Mouse (Mus musculus) cerebellum, postnatal 25 days (tissue): ENCODE data around the gene Mgll.

Experiments used
- DNase-seq, 2 experiments: peaks; one replicate each; pipeline ENCODE4 v3.0.0; 2021; ENCODE audit warnings: mixed read lengths in 2 of 2

Gene Mgll

DNA sequence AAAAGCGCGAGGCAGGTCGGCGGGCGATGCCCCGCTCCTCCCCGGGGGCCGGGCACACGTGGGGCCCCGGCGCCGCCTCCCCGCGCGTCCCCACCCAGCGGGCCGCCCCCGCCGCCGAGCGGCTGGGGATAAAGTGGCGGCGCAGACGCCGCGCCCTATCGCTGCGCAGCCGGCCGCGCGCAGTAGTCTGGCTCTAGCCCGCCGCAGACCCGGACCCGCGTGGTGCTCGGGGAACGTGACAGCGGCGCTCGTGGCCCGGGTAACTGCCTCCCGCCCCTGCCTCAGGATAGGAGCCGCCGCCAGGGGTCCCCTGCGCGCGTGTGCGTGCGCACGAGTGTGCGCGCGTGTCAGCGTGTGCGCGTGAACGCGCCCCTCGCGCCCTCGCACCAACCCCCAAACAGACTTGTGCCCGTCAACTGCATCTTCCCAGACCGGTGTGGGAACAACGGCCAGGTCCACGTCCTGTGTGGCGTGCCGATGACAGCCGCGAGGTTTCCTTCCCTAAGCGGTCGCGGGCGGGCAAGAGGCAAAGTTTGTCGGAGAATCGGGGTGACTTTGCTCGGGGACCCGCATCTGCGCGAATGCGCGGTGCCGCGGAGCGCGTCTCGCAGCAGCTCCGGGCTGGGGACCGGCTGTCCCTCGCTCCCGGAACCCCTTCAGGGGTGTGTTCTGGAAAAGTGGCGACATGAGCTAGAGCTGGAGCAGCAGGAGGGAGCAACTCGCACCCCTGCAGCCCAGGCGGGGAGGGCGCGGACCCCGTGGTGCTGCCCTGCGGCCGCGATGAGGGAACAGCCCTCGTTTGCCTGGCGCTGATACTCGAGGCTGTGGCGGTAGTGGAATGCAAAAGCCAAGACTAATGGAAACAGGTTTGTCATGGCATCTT is at the start of gene Mgll:
Gene Mgll (plus strand): TSS at position 100 of the 883 bp plus-strand sequence.
- DNase-seq: peak; percentile 85 to 90

DNA sequence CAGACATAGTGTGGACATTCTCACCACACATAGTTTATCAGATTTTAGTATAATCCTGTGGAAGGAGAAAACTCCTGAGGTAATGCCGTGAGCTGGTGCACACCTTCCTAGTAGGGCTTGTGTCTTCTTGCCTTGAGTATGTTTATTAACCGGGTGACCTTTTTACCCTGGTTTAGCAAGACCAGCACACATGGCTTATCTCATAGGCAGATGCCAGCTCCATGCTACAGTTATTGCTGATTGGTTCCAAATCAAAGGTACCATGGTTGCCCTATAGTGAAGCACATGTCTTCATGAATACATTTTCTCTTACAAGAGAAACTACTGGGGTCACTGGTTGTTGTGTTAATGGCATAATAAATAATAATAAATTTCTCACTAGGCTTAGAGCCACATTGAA is 48.4 kb upstream of the Mgll start:
- DNase-seq: no peak

DNA sequence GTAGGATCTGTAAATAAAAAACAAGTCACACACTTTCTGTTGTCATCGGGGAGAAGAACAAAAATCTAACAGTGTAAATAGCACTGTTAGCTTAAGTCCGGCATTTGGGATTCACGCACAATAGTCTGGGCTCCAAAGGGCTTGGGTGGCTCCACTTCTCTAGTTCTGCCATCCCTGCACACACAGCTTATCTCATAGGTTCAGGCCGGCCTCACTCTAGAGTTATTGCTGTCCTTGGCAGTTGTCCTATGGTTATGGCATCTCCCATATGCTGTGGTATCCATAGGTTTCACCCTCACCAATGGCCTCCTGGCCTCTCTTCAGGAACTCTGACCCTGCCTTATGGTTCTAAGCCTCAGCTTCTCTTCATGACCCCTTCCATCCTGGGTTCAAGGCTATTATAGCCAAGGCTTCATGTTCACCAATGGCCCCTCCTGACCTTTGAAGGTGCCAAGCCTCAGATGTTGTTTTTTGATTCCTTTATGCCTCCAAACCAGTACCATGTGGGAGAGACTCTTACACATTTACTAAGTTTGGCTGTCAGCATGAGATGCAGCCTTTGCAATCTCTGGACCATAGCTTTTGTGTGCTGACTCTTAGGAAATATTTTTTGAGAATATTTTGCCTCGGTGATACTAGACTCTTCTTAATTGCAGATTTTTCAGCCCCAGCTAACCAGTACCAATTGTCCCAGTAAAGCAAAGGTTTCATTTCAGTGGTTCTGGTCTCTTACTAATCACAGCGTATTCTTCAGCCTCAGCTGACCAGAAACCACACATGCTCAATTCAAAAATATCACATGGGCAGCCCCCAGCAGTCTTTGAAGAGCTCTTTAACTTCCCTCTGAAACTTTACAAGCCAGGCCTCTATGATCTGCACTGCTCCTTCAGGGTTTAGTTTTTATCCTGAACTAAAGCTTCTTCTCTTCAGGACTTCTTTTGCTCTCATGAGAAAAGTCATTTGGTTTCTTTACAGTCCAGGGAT is 47.2 kb upstream of the Mgll start:
- DNase-seq: no peak

DNA sequence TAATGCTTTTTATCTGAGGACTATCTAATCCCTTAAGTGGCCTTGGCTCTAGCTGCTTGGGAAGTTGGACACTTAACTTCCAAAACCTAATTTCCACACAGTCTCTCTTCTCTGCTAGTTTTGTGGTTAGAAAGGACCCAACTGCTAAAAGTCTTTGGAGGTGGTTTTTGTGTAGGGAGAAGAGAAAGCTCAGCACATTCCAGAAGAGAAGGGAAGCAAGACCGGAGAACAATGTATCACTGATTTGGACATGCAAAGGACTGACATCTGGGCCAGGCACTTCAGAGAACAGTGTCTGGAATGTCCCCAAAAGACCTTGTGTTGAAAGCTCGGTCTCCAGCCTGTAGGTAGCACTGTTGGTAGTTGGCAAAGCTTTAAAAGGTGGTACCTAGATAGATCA is 46.5 kb upstream of the Mgll start:
- no peak for DNase-seq

DNA sequence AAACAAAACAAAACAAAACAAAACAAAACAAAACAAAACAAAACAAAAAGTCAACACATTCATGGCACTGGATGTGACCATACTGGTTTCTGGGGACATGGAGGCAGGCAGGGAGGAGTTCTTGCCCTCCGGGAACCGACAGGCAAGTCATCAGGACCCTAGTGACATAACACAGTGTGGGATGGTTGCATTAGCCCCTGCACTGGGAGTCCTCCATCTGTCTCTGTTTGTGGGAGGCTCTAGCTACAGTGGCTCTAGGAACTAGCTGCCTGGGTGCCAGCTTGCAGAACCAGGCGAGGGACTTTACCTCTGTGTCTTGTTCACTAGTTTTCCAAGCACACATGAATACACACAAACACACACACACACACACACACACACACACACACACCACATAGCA is 43.2 kb upstream of the Mgll start:
- DNase-seq: no peak

DNA sequence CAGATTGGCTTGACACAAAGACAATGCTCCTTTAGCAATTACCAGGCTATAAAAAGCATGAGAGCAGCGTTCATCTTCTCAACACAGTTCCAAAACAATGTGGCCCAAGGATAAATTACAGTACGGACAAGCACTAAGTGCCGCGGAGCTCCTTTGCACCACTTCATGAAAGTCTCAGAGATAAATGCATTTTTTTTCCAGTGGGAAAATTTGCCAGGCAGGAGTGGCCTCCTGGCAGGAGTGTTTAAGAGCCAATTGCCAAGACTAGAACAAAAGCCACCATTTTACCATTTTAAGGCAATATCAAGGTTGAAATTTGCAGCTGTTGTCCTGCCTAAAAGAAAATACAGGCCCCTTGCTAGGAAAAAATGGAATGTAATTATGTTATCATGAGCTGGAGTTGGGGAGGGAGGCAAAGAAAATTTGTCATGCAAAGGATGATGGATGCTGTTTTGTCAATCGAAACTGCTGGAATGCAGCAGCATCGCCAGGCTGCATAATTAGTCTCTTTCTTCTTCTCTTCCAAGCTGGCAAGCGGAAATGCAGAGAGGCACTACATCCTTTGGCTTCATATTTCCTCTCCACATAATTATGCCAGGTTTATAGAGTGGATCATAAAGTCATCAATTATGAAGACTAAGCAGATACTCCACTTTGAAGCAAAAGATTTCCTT is 40.7 kb upstream of the Mgll start:
- DNase-seq: no peak

DNA sequence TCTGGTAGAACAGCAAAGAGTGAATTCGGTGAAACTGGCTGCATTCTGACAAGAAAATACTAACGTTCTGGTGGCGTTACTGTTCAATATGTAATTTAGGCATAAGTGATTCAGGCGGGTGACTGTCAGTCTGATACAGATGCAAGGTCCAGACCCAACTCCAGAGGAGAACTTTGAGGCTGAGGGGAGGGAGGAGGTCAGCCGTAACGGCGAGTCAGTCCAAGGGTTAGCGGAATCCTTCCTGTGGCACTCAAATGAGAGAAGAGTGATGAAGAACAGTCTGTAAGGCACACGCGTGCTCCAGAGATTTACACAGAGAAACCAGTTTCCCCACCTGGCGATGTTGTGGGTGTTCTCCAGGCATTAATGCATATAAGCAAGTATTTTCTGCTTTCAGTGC is 36.0 kb upstream of the Mgll start:
- DNase-seq: no peak

DNA sequence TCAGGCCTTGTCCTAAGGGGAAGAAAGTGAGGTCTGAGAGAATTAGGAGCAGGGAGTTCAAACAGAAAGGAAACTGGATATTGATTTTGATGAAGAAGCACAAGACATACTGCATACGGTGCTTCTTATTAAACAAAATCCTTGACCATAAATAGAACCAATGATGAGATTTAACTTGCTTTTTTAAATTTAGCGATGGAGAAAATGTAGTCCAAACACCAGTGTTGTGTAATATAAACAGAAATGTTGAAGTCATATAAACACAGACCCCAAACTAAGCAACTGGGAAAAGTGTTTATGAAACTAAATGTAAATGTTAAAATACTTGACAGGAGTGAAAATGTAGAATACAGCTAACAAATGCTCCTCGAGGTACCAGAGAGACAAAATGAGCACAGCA is 35.5 kb upstream of the Mgll start:
- no peak for DNase-seq

DNA sequence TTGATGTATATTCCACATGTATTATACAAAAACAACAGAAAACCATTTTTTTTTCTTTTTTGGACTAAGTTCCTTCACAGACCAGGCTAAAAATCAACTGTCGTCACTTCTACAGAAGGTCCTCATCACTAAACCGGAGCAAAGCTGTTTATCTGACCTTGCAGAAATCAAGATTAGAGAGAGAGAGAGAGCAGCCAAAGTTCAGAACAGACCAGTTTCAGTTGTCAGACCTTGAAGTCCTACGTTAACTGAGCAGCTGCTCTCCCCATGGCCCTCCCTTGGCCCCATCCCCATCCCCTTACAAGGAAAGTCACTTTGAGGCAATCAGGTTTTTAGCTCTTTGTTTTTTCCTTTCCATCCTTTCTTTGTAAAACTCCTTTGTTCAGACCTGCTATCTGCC is 34.0 kb upstream of the Mgll start:
- no peak for DNase-seq

DNA sequence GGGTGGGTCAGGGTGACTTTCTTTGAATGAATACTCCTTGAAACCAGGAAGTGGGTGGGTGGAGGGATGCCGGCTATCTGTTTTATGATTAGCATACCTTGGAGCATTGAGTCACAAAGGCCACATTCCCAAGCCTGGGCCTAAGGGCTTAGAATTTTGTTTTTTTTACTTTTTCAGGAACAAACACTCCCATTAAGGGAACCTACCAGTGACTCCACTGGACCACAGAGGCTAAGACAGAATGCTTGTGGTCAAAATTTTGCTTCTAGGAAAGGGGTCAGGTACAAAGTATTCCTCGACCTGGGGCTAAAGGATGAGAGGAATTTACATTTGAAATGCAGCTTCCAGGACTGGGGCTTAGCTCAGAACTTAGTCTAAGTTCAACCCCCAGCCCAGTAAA is 32.9 kb upstream of the Mgll start:
- no peak for DNase-seq

DNA sequence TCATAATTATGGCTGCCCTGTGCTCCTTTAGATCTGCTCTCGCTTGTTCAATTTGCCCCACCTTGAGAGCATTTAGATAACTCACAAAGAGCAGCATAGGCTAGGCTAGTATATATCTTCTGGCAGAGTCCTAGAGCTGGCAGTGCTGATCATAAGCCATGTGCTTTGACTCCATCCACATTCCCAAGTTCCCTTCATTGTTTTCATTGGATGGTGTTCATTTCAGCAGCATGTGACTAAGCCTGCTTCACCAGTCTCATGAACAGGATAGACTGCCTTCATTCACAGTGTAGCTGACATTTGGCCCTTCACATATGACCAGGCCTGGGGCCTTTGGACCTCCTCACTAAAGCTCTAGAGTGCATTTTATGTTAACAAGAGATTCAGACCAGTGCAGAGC is 21.3 kb upstream of the Mgll start:
- no peak for DNase-seq

DNA sequence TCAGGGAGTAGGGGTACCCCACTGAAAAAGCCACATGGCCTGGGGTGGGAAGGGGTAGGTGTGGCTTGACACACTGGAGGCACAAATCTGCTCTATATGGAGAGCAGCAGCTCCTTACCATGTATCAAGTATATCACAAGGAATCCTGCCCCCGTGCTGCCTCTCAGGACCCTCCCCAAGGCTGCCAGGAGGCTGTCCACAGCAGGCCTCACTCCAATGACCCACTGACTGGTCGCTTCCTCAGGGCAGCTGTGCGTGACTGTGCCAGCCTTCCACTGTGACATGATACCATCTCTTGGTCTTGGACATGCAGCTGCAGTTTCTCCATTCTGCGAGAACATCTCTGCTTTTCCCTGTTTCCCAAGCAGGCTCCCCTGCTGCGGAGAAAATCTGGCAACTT is 20.5 kb upstream of the Mgll start:
- no peak for DNase-seq

DNA sequence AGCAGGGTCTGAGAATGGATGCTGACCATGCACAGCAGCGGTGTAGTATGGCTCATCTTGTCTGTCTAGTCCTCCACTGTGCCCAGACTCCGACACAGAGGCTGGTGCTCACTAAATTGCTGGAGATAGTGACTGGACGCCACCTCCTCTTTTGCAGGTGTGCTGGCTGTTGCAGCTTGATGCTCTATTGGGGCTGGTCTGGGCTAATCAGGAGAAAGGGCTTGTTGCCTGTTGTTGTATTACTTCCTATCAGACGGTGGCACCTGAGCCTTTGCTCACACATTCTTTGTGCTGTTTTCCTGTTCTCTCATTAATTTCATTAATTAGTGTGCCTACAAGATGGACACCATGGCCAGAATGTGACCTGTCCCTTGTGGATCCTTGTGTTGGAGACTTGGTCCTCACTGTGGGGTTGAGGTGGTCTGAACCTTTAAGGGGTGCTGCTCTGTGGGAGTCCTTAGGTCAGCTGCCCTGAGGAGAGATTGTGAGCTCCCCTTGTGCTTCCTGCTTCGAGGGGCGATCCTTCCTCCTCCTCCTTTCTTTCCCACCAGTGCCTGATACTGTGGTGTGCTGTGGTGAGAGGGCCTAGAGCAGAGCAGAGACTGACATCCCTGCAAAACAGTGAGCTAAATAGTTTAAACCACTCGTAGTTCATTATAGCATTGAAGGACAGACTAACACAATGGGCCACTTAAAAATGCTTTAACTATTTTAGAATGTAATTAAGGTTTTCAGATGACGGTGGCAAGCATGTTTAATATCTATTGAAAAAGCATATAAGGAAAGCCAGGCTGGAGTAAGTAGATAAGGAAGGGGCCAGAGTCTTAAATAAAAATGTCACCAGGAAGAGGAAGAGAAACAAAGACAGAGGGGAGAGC is 15.6 kb upstream of the Mgll start:
- no peak for DNase-seq

DNA sequence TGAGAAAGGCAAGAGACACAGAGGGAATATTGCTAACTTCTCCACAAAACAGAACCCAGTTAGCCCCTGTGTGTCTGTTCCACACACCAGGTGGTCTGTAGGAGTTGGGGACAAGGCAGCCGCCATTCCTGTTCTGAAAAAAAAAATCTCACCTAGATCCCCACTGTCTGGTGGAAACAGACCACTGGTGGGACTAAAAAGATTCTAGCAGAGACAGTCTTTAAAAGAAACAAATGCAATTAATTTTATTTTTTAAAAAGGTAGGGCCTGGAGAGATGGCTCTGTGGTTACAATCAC is 15.0 kb upstream of the Mgll start:
- no peak for DNase-seq

DNA sequence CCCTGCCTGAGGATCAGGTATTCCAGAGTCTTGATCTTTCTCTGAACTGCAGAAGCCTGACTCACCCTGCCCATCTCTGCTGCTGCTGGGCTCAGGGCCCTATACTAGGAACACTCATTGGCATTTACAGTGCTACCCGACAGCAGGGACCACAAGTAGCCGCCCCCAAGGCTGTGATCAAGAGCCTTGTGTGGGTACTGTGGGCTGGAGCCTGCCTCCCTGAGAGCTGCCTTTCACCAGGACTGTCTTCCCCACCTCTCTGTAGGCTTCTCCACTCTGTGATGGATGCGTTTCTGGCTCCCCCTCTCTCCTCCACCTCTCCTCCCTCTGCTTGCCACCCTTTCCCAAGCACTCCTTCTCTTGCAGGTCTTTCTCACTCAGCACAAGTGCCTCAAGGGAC is 12.9 kb upstream of the Mgll start:
- no peak for DNase-seq

DNA sequence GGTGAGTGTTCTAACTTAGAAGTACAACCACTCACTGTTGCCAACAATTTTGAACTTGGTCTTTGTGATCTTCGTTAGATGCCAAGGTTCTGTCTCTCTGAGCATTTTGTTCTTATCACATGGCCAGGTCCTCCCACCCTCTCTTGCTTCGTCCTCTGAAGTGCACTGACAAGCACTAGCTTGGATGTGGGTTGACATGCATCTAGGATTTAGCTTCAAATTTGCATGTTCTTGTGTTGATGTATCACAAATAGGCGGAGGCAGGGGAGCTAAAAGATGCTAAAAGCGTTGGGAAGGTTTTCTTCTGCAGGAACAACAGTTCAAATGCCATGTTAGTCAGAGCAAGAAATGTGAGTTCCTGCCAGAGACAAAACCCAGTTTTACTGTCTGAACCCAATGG is 12.1 kb upstream of the Mgll start:
- no peak for DNase-seq

DNA sequence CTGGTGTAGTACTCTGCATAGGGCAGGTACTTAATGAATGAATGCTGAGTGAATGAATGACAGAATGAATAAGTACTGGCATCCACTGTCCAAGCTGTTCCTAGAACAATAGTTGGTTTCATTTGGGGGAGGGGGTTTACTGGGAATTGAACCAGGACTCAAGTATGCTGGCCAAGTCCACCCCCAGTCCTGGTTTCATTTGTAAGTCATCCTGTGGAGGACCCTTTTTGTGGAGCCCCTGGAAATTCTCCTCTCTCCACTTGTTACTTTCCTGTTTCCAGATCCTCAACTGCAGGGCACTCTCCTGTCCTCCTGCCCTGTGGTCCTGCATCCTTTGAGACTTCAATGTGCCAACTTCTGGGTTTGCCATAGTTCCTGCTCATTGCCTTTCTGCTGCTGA is 10.9 kb upstream of the Mgll start:
- DNase-seq: no peak

DNA sequence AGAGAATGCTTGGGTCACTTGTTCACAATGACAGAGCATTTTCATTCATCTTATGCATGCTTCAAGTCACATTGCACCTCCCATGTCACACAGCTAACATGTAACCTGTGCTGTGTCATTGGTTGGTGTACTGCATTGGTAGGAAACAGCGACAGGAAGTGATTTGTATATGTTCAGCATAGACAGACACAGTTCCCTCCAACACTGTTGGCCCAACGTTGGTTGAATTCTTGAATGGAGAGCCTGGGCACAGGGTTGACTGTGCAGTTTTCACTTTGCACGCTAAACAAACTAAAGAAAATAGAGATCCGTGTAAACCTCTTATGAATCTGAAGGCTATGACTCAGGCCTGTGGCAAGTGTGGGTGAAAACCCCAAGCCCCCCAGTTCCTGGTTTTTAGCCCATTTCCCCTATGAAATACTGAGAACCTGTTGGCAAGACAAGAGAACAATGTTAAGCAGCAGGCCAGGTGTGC is 10.0 kb upstream of the Mgll start:
- no peak for DNase-seq

DNA sequence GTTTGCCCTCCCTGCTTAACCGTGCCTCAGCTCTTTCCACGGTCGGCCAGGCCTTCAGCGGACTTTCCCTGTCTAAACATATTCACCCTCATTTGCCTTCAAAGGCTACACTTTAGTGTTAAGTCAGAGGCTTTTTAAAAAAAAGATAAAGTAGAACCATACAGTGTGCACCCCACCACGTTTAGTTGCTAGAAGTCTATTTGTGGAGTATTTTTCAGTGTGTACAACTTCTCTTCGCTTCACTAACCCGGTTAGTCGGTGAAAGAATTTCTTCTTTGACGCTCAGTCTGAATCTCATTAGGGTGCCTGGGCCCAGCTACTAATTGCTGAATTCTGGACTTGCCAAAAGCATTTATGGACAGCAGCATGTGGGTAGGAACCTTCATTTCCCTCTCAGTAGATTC is 8.8 kb upstream of the Mgll start:
- DNase-seq: no peak

DNA sequence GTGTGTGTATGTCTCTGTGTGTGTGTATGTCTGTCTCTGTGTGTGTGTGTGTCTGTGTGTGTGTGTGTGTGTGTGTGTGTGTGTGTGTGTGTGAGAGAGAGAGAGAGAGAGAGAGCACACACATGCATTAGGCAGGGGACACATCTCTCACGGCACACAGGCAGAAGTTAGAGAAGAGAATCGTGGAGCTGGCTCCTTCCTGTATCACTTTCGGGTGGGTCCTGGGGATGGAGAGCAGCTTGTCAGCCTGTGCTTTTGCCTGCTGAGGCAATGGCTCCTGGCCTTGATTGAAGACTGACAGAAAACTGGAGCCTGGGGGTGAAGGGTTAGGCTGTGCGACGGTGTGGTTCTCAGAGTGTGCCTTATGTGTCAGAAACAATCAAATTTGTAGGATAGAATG is 8.2 kb upstream of the Mgll start:
- DNase-seq: no peak

DNA sequence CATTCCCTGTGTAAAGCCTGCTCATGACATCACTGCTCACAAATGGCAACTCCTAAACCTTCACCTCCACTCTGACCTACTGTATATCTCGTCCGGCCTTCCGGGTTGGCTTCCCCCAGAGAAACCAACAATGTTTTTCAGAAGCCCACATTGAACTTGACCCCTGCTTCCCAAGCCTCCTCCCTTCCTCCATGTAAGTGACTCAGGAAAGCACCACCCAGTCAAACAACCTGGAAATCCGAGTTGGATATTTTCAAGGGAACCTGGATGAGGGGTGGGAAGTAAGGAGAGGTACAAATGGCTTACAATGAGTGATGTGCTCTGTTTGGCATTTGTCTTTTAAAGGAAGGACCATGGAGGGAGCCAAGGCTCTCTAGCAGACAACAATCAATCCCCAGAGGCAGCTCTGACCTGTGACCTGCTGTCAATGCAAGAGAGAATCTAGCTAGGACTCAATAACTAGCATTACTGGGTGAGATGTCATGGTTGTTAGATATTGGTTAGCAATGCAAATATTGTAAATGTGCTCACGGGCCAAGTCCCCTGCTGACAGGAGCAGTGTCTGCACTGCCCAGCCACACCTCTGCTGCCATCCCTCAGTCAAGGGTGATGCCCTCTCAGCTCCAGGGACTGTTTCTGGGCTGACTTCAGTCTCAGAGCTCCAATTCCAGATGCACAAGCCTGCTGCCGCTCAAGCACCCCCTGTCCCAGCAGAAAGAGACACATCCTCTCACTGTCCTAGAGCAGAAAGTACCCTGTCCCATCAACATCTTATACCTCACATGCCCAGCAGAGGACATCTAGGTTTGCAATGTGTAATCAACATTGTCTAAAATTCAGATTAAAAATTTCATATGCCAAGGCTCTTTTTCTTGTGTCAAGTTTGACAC is 6.8 kb upstream of the Mgll start:
- no peak for DNase-seq
